Mouse (Mus musculus) embryonic fibroblast, embryonic 13.5 days (primary cell): Measurements from ENCODE around the gene Grtp1.

Experiments
- CTCF ChIP-seq: IDR thresholded peaks from 2 replicates; pipeline ENCODE4 v1.5.1; 2011; ENCODE audit warnings: mild to moderate bottlenecking, control low read depth, low read length, moderate library complexity, borderline replicate concordance; ENCODE audit not compliant: insufficient read depth
- POLR2A ChIP-seq: IDR thresholded peaks from 2 replicates; pipeline ENCODE4 v1.6.1; 2011; ENCODE audit warnings: low read depth, mild to moderate bottlenecking, control low read depth, low read length, moderate library complexity

DNA sequence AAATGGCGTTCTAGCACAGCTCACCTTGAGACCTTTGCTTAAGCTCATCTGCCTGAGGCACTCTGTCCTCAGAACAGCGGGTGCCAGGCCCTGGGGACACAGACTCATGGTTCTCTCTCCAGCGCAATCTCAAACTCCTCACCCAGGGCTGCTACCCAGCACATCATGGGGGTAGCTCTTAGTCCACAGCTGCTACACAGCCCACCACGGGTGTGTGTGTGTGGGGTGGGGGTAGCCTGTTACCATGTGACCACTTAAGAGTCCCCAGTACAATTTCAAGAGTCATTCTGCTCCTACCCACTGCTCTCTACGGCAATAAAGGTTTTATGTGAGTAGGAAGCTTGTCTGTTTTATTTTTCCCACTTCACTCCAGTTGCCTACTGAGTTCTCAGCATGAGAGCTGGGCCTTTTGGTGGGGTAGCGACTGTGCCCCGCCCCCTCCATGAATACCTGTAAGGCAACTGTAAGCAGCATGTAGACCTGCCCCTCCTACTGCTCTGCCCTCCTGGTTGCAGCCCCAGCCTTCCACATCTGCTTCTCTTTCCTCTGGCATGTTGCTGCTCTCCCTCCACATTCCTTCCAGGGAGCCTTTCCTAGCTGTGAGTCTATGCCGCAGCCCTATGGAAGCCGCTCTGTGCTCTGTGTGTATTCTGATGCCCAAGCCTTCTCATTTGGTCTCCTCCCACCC lies 28.6 kb upstream of the Grtp1 start:
- TF ChIP-seq POLR2A = no peak
- TF ChIP-seq CTCF = no peak
